Mouse (Mus musculus) embryonic facial prominence, embryonic 14.5 days (tissue): ENCODE measurements around the gene Ffar3. TPM values are rescaled to one million over a fixed set of nuclear protein-coding genes. Genes with fewer than 3 reads are reported as not detected.
A peak's percentile ranks its signal among the peaks of the same experiment; 100 is the strongest.

Experiments
- ATAC-seq: fragments of 200-750 bp; cut with Nextera tagmentation; 2 replicates; pipeline ENCODE4 v1.8.0; 2017; ENCODE audit warnings: low read depth, moderate number of reproducible peaks, moderate TSS enrichment
- DNase-seq: peaks from one replicate; pipeline ENCODE4 v3.0.0-alpha.2; 2015; ENCODE audit warnings: low spot score
- H3K27ac ChIP-seq: fragments of 300-500 bp; sonication (generic); replicated peaks from 2 replicates; pipeline ENCODE4 v1.5.1; 2014; ENCODE audit warnings: low read depth, mild to moderate bottlenecking, low read length, moderate library complexity
- H3K27me3 ChIP-seq: fragments of 300-500 bp; sonication (generic); replicated peaks from 2 replicates; pipeline ENCODE4 v1.6.1; 2014; ENCODE audit warnings: low read length; ENCODE audit not compliant: control insufficient read depth, insufficient read depth
- H3K36me3 ChIP-seq: fragments of 300-500 bp; sonication (generic); 2 replicates; pipeline ENCODE4 v1.6.1; 2014; ENCODE audit warnings: low read length, mixed read lengths; ENCODE audit not compliant: control insufficient read depth, insufficient read depth
- H3K4me1 ChIP-seq: fragments of 300-500 bp; sonication (generic); 2 replicates; pipeline ENCODE4 v1.6.1; 2014; ENCODE audit warnings: antibody characterized with exemption, low read length; ENCODE audit not compliant: control insufficient read depth, insufficient read depth
- H3K4me2 ChIP-seq: fragments of 300-500 bp; sonication (generic); 2 replicates; pipeline ENCODE4 v1.6.1; 2014; ENCODE audit warnings: low read depth, mild to moderate bottlenecking, low read length, moderate library complexity, mixed read lengths
- H3K4me3 ChIP-seq: fragments of 300-500 bp; sonication (generic); 2 replicates; pipeline ENCODE4 v1.5.1; 2014; ENCODE audit warnings: low read depth, mild to moderate bottlenecking, low read length
- H3K9ac ChIP-seq: fragments of 300-500 bp; sonication (generic); 2 replicates; pipeline ENCODE4 v1.6.1; 2014; ENCODE audit warnings: low read depth, mild to moderate bottlenecking, low read length, moderate library complexity, mixed read lengths
- H3K9me3 ChIP-seq: fragments of 300-500 bp; sonication (generic); 2 replicates; pipeline ENCODE4 v1.6.1; 2016; ENCODE audit warnings: low read length; ENCODE audit not compliant: control insufficient read depth
- WGBS: fragments of 180-500 bp; shearing (Covaris S2); extraction: QIAGEN DNeasy Blood & Tissue Kit; methylation state at CpG from one replicate; pipeline ENCODE4 v1.1.7; 2014; 5-methylcytosine and 5-hydroxymethylcytosine counted together
- polyA plus RNA-seq: library from polyadenylated mRNA; unstranded; fragments of >200 nt; fragmentation: Nextera tagmentation; extraction: Ambion mirVana; gene quantifications from 2 replicates; pipeline ENCODE4 v1.2.1, GENCODE M21; 2014

Gene Ffar3
- polyA plus RNA-seq, 1 experiment from 2014 or later, result not detected

GRCm38 (mm10) chr7:30884047-30884446 is 28.1 kb upstream of the Ffar3 start:
- H3K4me1 ChIP-seq, result no peaks in the 10 kb centered on the region
- no peak overlapping the region for H3K9ac ChIP-seq
- H3K9me3 ChIP-seq, result no peaks in the 10 kb centered on the region
- DNase-seq (no peak), ATAC-seq (no peak)
- H3K4me3 ChIP-seq, result no peak overlapping the region
- H3K27me3 ChIP-seq, result no peaks in the 10 kb centered on the region
- no peaks in the 10 kb centered on the region for H3K36me3 ChIP-seq
- no peak overlapping the region for H3K4me2 ChIP-seq
- no peak overlapping the region for H3K27ac ChIP-seq

- DNase-seq, result no peak
- ATAC-seq, result no peak
- H3K9me3 ChIP-seq, result no peaks in the 10 kb centered on the region
- no peaks in the 10 kb centered on the region for H3K27me3 ChIP-seq
- no peaks in the 10 kb centered on the region for H3K4me1 ChIP-seq
- H3K4me3 ChIP-seq, result no peak overlapping the region
- no peaks in the 10 kb centered on the region for H3K36me3 ChIP-seq
- WGBS, result 79% methylated on average over 3 of the region's 3 CpGs
- no peak overlapping the region for H3K27ac ChIP-seq
- no peak overlapping the region for H3K4me2 ChIP-seq
- H3K9ac ChIP-seq, result no peak overlapping the region
These were observed 25.4 kb upstream of the Ffar3 start for GRCm38 (mm10) chr7:30881367-30881766.

DNA sequence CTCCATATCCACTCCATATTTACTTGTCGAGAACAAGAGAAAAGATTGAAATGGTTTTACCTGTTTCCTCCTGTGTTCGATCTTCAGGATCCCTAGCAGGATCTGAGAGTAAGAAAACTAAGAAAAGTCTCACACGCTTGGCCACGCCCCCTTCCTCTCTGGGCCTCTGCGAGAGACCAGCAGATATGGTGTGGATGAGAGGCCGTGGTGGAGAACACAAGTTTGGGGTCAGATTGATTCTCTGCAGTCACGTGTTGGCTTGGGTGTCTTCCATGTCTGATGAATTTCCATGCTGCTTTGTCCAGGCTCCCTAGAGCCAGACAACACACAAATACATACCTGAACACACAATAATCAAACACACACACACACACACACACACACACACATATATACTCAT is 24.2 kb upstream of the Ffar3 start, which contains the start of gene Cd22:
Cd22 (minus strand) TSS at position 167 of the 400 bp plus-strand sequence.
- Histone ChIP-seq H3K27me3 (no peaks in the 10 kb centered on the region), H3K27ac (no peak within 1 kb of the TSS), H3K4me1 (no peaks in the 10 kb centered on the region), H3K9me3 (no peaks in the 10 kb centered on the region), H3K9ac (no peak within 1 kb of the TSS), H3K36me3 (no peaks in the 10 kb centered on the region), H3K4me3 (no peak within 1 kb of the TSS), H3K4me2 (no peak within 1 kb of the TSS)
- no peak for ATAC-seq
- no peak for DNase-seq
- WGBS, result 59% methylated on average over 7 of the region's 7 CpGs

GRCm38 (mm10) chr7:30878950-30879349 is 23.0 kb upstream of the Ffar3 start:
- no peak overlapping the region for H3K27ac ChIP-seq
- no peak overlapping the region for H3K4me3 ChIP-seq
- no peak overlapping the region for H3K4me2 ChIP-seq
- DNase-seq (no peak), ATAC-seq (no peak)
- no peaks in the 10 kb centered on the region for H3K4me1 ChIP-seq
- H3K36me3 ChIP-seq, result no peaks in the 10 kb centered on the region
- H3K9ac ChIP-seq, result no peak overlapping the region
- H3K9me3 ChIP-seq, result no peaks in the 10 kb centered on the region
- WGBS, result 68% methylated on average over 6 of the region's 6 CpGs
- no peaks in the 10 kb centered on the region for H3K27me3 ChIP-seq

- Histone ChIP-seq H3K4me1 (no peaks in the 10 kb centered on the region), H3K4me3 (no peak overlapping the region), H3K27me3 (no peaks in the 10 kb centered on the region), H3K9ac (peak overlapping the region; percentile 46; the same call in 1 of the 2 replicates), H3K9me3 (no peaks in the 10 kb centered on the region), H3K27ac (no peak overlapping the region), H3K4me2 (peak overlapping the region; percentile 40), H3K36me3 (no peaks in the 10 kb centered on the region)
- DNase-seq (peak; percentile 69), ATAC-seq (no peak)
- 20% methylated on average over 15 of the region's 15 CpGs for WGBS
These were observed 17.1 kb upstream of the Ffar3 start for GRCm38 (mm10) chr7:30873083-30873482.

- no peak for DNase-seq
These were observed 7.4 kb upstream of the Ffar3 start for GRCm38 (mm10) chr7:30863386-30863785.

DNA sequence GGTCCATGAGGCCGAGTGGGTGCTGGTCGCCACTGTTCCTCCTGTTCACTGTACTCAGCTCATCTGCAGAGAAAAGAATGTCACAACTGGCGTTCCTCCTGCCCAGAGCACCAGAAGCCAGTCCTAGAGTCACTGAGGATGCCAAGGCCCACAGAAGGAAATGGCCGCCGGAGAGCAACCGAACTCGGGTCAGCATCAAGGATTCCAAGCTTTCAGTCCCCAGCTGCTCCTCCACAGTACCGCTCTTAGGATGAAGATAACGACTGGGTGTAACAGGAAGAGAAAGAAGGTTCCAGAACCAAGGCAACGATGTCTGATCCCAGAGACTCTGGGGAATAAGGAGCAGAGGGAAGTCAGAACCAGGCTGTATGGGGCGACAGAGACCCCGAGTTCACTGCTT is 5.5 kb upstream of the Ffar3 start, which contains the start of gene Ffar1:
Ffar1 (minus strand) TSS at position 101 of the 400 bp plus-strand sequence.
- H3K9ac ChIP-seq, result no peak within 1 kb of the TSS

More at GRCm38 (mm10) chr7:30863386-30863785, 7.4 kb upstream of the Ffar3 start:
- H3K4me1 ChIP-seq, result no peaks in the 10 kb centered on the region
- 76% methylated on average over 8 of the region's 8 CpGs for WGBS
- H3K4me2 ChIP-seq, result no peak overlapping the region
- no peak for ATAC-seq
- H3K27ac ChIP-seq, result no peak overlapping the region
- H3K4me3 ChIP-seq, result no peak overlapping the region
- no peaks in the 10 kb centered on the region for H3K9me3 ChIP-seq
- H3K36me3 ChIP-seq, result no peaks in the 10 kb centered on the region
- no peak overlapping the region for H3K9ac ChIP-seq
- H3K27me3 ChIP-seq, result no peaks in the 10 kb centered on the region

DNA sequence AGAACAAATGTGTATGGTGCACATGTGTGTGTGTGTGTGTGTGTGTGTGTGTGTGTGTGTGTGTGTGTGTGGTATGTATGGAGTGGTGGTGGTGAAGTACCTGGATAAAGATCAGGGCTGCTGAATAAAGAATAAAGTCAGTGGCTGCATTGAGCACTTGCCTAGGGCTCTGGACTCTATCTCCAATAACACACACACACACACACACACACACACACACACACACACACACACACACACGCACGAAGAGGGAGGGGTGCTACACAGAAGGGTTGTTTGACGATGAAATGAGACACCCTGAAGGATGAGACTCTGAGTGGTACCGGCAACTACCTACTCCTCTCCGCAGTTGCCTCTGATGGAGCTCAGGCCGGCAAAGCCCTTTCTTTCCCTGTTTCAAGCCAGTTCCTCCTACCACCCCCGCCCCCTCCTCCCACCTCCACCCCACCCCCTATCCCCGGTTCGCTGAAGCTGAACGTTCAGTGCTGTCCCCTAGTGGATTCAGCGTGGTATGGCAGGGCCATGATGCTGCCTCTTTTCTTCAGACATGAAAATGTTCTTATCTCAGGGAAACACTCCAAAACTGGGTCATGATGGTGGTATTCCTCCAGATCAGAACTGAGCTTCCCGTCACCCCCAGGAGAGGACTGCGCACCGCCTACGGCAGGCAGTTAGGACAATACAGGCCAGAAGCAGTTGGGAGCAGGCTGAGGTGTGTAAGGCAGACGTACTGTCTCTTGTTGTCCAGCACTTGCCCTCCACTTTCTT is 3.8 kb upstream of the Ffar3 start:
- ATAC-seq, result peak; percentile 30; the same call in 1 of the 2 replicates
- H3K4me3 ChIP-seq, result peak overlapping the region; percentile 28
- H3K27me3 ChIP-seq, result peaks cover 4% of the 10 kb centered on the region; the same call in 1 of the 2 replicates
- 18% methylated on average over 12 of the region's 16 CpGs for WGBS
- H3K27ac ChIP-seq, result no peak overlapping the region
- no peaks in the 10 kb centered on the region for H3K36me3 ChIP-seq
- H3K4me1 ChIP-seq, result no peaks in the 10 kb centered on the region
- DNase-seq, result peak; percentile 70
- peak overlapping the region; percentile 49 for H3K4me2 ChIP-seq
- no peaks in the 10 kb centered on the region for H3K9me3 ChIP-seq
- no peak overlapping the region for H3K9ac ChIP-seq

More for the DNA sequence above, 5.5 kb upstream of the Ffar3 start, which contains the start of gene Ffar1:
- DNase-seq (no peak), ATAC-seq (no peak)
- Histone ChIP-seq H3K27me3 (no peaks in the 10 kb centered on the region; the same call in 1 of the 2 replicates), H3K27ac (no peak within 1 kb of the TSS), H3K36me3 (no peaks in the 10 kb centered on the region), H3K4me1 (no peaks in the 10 kb centered on the region), H3K4me3 (no peak within 1 kb of the TSS), H3K9me3 (no peaks in the 10 kb centered on the region), H3K4me2 (no peak within 1 kb of the TSS)
- WGBS, result 83% methylated on average over 12 of the region's 12 CpGs

GRCm38 (mm10) chr7:30859290-30859634 is 3.3 kb upstream of the Ffar3 start:
- peaks cover 4% of the 10 kb centered on the region; the same call in 1 of the 2 replicates for H3K27me3 ChIP-seq
- peak; percentile 71 for DNase-seq
- H3K4me3 ChIP-seq, result no peak overlapping the region
- no peaks in the 10 kb centered on the region for H3K4me1 ChIP-seq
- H3K9me3 ChIP-seq, result no peaks in the 10 kb centered on the region
- no peak overlapping the region for H3K9ac ChIP-seq
- no peak overlapping the region for H3K27ac ChIP-seq
- ATAC-seq, result peak; percentile 79
- H3K36me3 ChIP-seq, result no peaks in the 10 kb centered on the region
- H3K4me2 ChIP-seq, result no peak overlapping the region
